Mouse (Mus musculus) hindbrain, embryonic 13.5 days (tissue): ENCODE results near the gene Ffar2. TPM values are rescaled to one million over a fixed set of nuclear protein-coding genes. Genes with fewer than 3 reads are reported as not detected.
A peak's percentile ranks its signal among the peaks of the same experiment; 100 is the strongest.

Experiments
- ATAC-seq: fragments of 200-750 bp; cut with Nextera tagmentation; 2 replicates; pipeline ENCODE4 v1.8.0; 2017; ENCODE audit warnings: moderate TSS enrichment; ENCODE audit not compliant: low FRiP score
- H3K27ac ChIP-seq: fragments of 300-500 bp; sonication (generic); 2 replicates; pipeline ENCODE4 v1.5.1; 2015; ENCODE audit warnings: inconsistent platforms, mild to moderate bottlenecking, moderate library complexity
- H3K27me3 ChIP-seq: fragments of 300-500 bp; sonication (generic); 2 replicates; pipeline ENCODE4 v1.6.1; 2015; ENCODE audit warnings: mild to moderate bottlenecking, inconsistent platforms
- H3K36me3 ChIP-seq: fragments of 300-500 bp; sonication (generic); 2 replicates; pipeline ENCODE4 v1.6.1; 2015; ENCODE audit warnings: mild to moderate bottlenecking, inconsistent platforms
- H3K4me1 ChIP-seq: fragments of 300-500 bp; sonication (generic); replicated peaks from 2 replicates; pipeline ENCODE4 v1.6.1; 2015; ENCODE audit warnings: inconsistent platforms
- H3K4me2 ChIP-seq: fragments of 300-500 bp; sonication (generic); 2 replicates; pipeline ENCODE4 v1.6.1; 2015; ENCODE audit warnings: inconsistent platforms, mild to moderate bottlenecking, moderate library complexity
- H3K4me3 ChIP-seq: fragments of 300-500 bp; sonication (generic); 2 replicates; pipeline ENCODE4 v1.5.1; 2015; ENCODE audit warnings: mild to moderate bottlenecking, inconsistent platforms
- H3K9ac ChIP-seq: fragments of 300-500 bp; sonication (generic); 2 replicates; pipeline ENCODE4 v1.6.1; 2015; ENCODE audit warnings: mild to moderate bottlenecking, inconsistent platforms
- H3K9me3 ChIP-seq: fragments of 300-500 bp; sonication (generic); 2 replicates; pipeline ENCODE4 v1.6.1; 2016; ENCODE audit warnings: inconsistent platforms
- WGBS: fragments of 180-500 bp; shearing (Covaris S2); methylation state at CpG from one replicate; pipeline ENCODE4 v1.1.7; 2015; 5-methylcytosine and 5-hydroxymethylcytosine counted together
- polyA plus RNA-seq: library from polyadenylated mRNA; unstranded; fragments of >200 nt; fragmentation: Nextera tagmentation; extraction: Ambion mirVana; gene quantifications from 2 replicates; pipeline ENCODE4 v1.2.1, GENCODE M21; 2015

Ffar2 gene
- polyA plus RNA-seq, 1 experiment from 2014 or later: 0.22 TPM

GRCm38 (mm10) chr7:30820131-30820530 is 3.4 kb downstream of the Ffar2 start:
- no peaks in the 10 kb centered on the region for H3K4me1 ChIP-seq
- H3K27me3 ChIP-seq: no peaks in the 10 kb centered on the region
- H3K4me2 ChIP-seq: no peak overlapping the region
- H3K36me3 ChIP-seq: no peaks in the 10 kb centered on the region
- no peak overlapping the region for H3K27ac ChIP-seq
- no peak for ATAC-seq
- WGBS: 77% methylated on average over 6 of the region's 6 CpGs
- no peaks in the 10 kb centered on the region for H3K9me3 ChIP-seq
- no peak overlapping the region for H3K9ac ChIP-seq
- H3K4me3 ChIP-seq: no peak overlapping the region

DNA sequence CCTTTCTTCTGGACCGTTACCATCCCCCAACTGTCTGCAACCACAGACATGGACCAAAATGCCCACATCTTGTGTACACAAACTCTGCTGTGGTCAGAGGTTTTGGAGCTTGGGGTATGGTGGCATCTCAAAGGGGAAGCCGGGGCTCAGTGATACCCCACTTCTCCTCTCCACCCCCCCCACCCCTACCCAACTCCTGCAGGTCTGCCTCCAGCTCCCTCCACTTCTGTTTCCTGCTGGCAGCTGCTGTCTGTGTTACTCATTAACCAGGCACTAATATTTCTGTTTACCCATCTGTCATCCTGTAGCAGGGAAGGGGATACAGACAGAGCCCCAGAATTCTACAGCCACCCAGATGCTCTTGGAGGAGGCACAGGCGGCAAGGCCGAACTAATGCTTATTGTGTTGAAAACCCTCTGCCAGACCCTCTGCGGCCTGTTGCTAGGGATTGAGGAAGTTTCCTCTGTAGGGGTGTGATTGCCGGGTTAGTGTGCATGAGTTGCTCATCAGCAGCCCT is 11.2 kb downstream of the Ffar2 start:
- 50% methylated on average over 6 of the region's 6 CpGs for WGBS
- Histone ChIP-seq H3K36me3 (no peaks in the 10 kb centered on the region), H3K9me3 (no peaks in the 10 kb centered on the region), H3K4me1 (peaks cover 6% of the 10 kb centered on the region; the same call in 1 of the 2 replicates), H3K4me3 (no peak overlapping the region), H3K9ac (no peak overlapping the region), H3K4me2 (no peak overlapping the region), H3K27me3 (no peaks in the 10 kb centered on the region), H3K27ac (peak overlapping the region; percentile 35; the same call in 1 of the 2 replicates)
- no peak for ATAC-seq

GRCm38 (mm10) chr7:30811757-30812290 is 11.8 kb downstream of the Ffar2 start:
- ATAC-seq: no peak
- Histone ChIP-seq H3K27ac (peak overlapping the region; percentile 35; the same call in 1 of the 2 replicates), H3K4me1 (peaks cover 6% of the 10 kb centered on the region; the same call in 1 of the 2 replicates), H3K4me3 (no peak overlapping the region), H3K9me3 (no peaks in the 10 kb centered on the region), H3K27me3 (no peaks in the 10 kb centered on the region), H3K4me2 (no peak overlapping the region), H3K9ac (no peak overlapping the region), H3K36me3 (no peaks in the 10 kb centered on the region)
- 65% methylated on average over 9 of the region's 9 CpGs for WGBS

GRCm38 (mm10) chr7:30810319-30810718 is 13.3 kb downstream of the Ffar2 start:
- Histone ChIP-seq H3K27ac (no peak overlapping the region), H3K4me3 (no peak overlapping the region), H3K9ac (no peak overlapping the region), H3K27me3 (no peaks in the 10 kb centered on the region), H3K4me1 (peaks cover 6% of the 10 kb centered on the region; the same call in 1 of the 2 replicates), H3K4me2 (no peak overlapping the region), H3K9me3 (no peaks in the 10 kb centered on the region), H3K36me3 (no peaks in the 10 kb centered on the region)
- ATAC-seq: no peak
- WGBS: 51% methylated on average over 6 of the region's 6 CpGs

DNA sequence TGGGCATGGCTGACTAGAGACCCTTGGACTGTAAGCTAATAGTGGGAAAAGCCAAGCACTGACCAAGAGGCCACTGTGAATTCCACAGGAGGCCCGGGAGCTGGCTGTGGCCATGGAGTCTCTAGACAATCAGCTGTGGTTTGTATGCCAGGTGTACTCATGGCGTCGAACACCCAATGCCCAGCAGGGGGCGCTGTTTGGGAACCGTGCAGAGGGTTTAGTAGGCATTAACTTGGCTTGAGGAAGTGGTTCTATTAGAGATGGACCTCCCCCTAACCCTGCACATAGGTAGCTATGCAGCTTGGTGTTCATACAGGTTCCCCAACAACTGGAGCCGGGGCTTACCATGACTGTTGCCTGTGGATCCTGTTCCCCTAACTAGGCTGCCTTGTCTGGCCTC is 17.7 kb downstream of the Ffar2 start:
- Histone ChIP-seq H3K9ac (no peak overlapping the region), H3K36me3 (no peaks in the 10 kb centered on the region), H3K4me3 (no peak overlapping the region), H3K4me1 (no peaks in the 10 kb centered on the region), H3K27me3 (no peaks in the 10 kb centered on the region), H3K4me2 (no peak overlapping the region), H3K27ac (no peak overlapping the region), H3K9me3 (no peaks in the 10 kb centered on the region)
- 47% methylated on average over 6 of the region's 6 CpGs for WGBS
- ATAC-seq: no peak

- 91% methylated on average over 9 of the region's 9 CpGs for WGBS
- H3K9ac ChIP-seq: no peak overlapping the region
- no peaks in the 10 kb centered on the region for H3K36me3 ChIP-seq
- no peaks in the 10 kb centered on the region for H3K4me1 ChIP-seq
- H3K9me3 ChIP-seq: 0 out of 2 replicates have a peak, but pooled peaks cover 11% of the 10 kb centered on the region
- H3K4me3 ChIP-seq: no peak overlapping the region
- no peak for ATAC-seq
- no peak overlapping the region for H3K27ac ChIP-seq
- no peak overlapping the region for H3K4me2 ChIP-seq
- H3K27me3 ChIP-seq: no peaks in the 10 kb centered on the region
Observed at GRCm38 (mm10) chr7:30804026-30804715, 19.4 kb downstream of the Ffar2 start.

- no peak overlapping the region for H3K4me3 ChIP-seq
- H3K9me3 ChIP-seq: 0 out of 2 replicates have a peak, but pooled peaks cover 12% of the 10 kb centered on the region
- no peak overlapping the region for H3K9ac ChIP-seq
- no peaks in the 10 kb centered on the region for H3K27me3 ChIP-seq
- no peak overlapping the region for H3K4me2 ChIP-seq
- ATAC-seq: no peak
- no peak overlapping the region for H3K27ac ChIP-seq
- WGBS: 95% methylated on average over 3 of the region's 3 CpGs
- H3K4me1 ChIP-seq: no peaks in the 10 kb centered on the region
- H3K36me3 ChIP-seq: no peaks in the 10 kb centered on the region
Observed at GRCm38 (mm10) chr7:30803256-30803655, 20.3 kb downstream of the Ffar2 start.

DNA sequence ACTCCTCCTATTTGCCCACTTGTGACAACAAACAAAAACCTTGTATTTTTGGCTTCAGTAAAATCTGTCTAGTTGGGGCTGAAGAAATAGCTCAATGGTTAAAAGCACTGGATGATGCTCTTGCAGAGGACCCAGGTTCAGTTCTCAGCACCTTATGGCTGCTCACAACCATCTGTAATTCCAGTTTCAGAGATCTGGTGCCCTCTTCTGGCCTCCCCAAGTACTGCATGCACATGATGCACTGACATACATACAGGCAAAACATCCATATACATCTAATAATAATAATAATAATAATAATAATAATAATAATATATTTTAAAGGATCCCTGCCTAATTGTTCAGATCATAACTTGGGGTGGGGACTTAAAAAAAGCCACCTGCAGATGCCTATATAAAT is 22.9 kb downstream of the Ffar2 start:
- Histone ChIP-seq H3K27ac (no peak overlapping the region), H3K36me3 (no peaks in the 10 kb centered on the region), H3K9me3 (0 out of 2 replicates have a peak, but pooled peaks cover 12% of the 10 kb centered on the region), H3K27me3 (no peaks in the 10 kb centered on the region), H3K4me3 (no peak overlapping the region), H3K4me1 (no peaks in the 10 kb centered on the region), H3K4me2 (no peak overlapping the region), H3K9ac (no peak overlapping the region)
- ATAC-seq: no peak

GRCm38 (mm10) chr7:30796790-30797189 is 26.8 kb downstream of the Ffar2 start:
- no peak overlapping the region for H3K27ac ChIP-seq
- WGBS: 100% methylated on average over 1 of the region's 1 CpGs

GRCm38 (mm10) chr7:30794921-30795320 is 28.7 kb downstream of the Ffar2 start:
- H3K4me2 ChIP-seq: no peak overlapping the region
- H3K4me1 ChIP-seq: no peaks in the 10 kb centered on the region
- H3K36me3 ChIP-seq: no peaks in the 10 kb centered on the region
- peaks cover 4% of the 10 kb centered on the region; the same call in 1 of the 2 replicates for H3K27me3 ChIP-seq
- 0 out of 2 replicates have a peak, but pooled peaks cover 6% of the 10 kb centered on the region for H3K9me3 ChIP-seq
- no peak for ATAC-seq
- H3K4me3 ChIP-seq: no peak overlapping the region
- no peak overlapping the region for H3K27ac ChIP-seq
- H3K9ac ChIP-seq: no peak overlapping the region

More at GRCm38 (mm10) chr7:30796790-30797189, 26.8 kb downstream of the Ffar2 start:
- H3K36me3 ChIP-seq: no peaks in the 10 kb centered on the region
- H3K4me3 ChIP-seq: no peak overlapping the region
- H3K4me1 ChIP-seq: no peaks in the 10 kb centered on the region
- ATAC-seq: no peak
- H3K4me2 ChIP-seq: no peak overlapping the region
- H3K9ac ChIP-seq: no peak overlapping the region
- H3K27me3 ChIP-seq: peaks cover 4% of the 10 kb centered on the region; the same call in 1 of the 2 replicates
- H3K9me3 ChIP-seq: 0 out of 2 replicates have a peak, but pooled peaks cover 12% of the 10 kb centered on the region

DNA sequence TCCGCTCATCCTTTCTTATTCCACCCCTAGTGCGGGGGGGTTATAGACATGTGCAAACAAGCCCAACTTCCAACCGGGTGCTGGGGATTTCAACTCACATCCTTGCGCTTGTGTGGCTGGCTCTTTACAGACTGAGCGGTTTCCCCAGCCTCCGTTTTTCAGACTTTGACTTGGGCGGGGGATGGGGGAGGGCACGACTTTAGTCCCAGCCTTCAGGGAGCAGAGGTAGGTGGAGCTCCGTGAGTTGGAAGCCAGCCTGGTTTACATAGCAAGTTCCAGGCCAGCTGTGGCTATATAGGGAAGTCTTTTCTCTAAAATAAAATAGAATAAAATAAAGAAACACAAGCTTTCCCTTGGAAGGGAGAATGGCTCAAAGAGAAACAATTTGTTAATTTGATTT is 31.7 kb downstream of the Ffar2 start:
- Histone ChIP-seq H3K36me3 (no peaks in the 10 kb centered on the region), H3K27me3 (peaks cover 9% of the 10 kb centered on the region; the same call in 1 of the 2 replicates), H3K9ac (no peak overlapping the region), H3K4me3 (no peak overlapping the region), H3K4me1 (no peaks in the 10 kb centered on the region), H3K4me2 (no peak overlapping the region), H3K9me3 (no peaks in the 10 kb centered on the region), H3K27ac (no peak overlapping the region)
- no peak for ATAC-seq
- WGBS: 37% methylated on average over 9 of the region's 9 CpGs

DNA sequence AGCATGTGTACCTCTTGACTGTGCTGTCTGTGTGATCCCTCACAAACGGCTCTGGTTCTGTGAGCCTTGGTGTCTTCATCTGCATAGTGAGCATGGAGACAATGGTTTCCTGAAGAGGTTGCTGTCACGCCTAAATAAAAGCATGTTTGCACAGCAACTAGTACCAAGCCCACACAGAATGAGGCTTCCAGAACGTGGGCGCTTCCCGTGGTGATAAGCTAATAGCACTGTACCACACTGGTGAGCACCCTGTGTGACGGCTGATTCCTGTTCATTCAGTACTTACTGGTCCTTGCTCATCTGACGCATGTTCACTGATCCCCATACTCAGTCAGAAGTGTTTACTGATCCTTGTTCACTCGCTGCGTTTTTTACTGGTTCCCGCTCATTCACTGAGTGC is 33.4 kb downstream of the Ffar2 start:
- H3K4me3 ChIP-seq: no peak overlapping the region
- no peak overlapping the region for H3K4me2 ChIP-seq
- H3K27me3 ChIP-seq: peaks cover 9% of the 10 kb centered on the region; the same call in 1 of the 2 replicates
- peaks cover 15% of the 10 kb centered on the region for H3K4me1 ChIP-seq
- no peaks in the 10 kb centered on the region for H3K36me3 ChIP-seq
- no peak overlapping the region for H3K27ac ChIP-seq
- H3K9me3 ChIP-seq: no peaks in the 10 kb centered on the region
- 79% methylated on average over 10 of the region's 10 CpGs for WGBS
- no peak for ATAC-seq
- H3K9ac ChIP-seq: no peak overlapping the region
